Mouse (Mus musculus): Measurements from ENCODE around the gene Rasl11b.
A peak's percentile ranks its signal among the peaks of the same experiment; 100 is the strongest.

Gene Rasl11b

DNA sequence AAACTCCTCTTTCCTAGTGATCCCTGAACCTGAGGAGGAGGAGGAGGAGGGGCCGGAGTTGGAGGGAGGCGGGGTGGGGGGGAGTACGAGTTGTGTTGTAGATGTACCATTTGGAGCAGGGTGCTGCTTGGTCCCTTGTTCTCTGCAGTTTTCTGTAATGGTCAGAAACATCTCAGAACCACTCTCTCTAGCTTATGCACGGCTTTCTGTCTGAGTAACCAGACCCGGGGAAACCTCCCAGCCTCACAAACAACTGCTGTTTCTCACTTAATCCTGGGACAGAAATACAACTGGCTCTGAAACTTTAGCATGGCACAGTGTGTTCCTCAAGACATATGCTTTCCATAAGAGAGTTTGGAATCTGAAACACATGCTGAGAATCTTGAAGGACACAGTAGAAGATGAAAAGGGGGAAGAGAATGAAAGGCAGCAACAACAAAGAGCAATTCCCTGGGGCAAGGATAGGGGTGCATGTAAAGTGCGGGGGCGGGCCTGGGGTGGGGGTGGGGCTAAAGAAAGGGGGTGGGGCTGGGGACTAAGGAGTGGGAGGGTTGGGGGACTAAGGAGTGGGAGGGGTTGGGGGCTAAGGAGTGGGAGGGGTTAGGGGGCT is 19.5 kb downstream of the Rasl11b start:
- no peak for DNase-seq

DNA sequence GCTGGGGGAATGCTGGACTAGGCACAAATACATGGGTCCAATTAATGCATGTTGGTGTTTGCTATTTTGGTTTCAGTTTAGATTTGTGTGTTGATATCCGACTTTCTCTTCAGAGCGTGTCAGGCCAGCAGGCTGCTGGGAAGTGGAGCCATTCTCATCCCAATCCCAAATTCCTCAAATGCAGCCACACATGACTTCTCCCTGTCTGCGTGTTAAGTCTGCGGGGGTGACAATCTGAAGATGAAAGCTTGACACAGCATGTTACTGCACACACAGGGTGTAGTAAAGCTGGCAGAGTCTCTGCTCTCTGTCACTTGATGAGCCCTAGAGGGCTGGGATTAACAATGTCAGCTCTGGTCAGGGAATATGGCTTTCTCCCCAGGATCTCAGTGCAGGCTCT is 20.0 kb downstream of the Rasl11b start:
- DNase-seq, result no peak

DNA sequence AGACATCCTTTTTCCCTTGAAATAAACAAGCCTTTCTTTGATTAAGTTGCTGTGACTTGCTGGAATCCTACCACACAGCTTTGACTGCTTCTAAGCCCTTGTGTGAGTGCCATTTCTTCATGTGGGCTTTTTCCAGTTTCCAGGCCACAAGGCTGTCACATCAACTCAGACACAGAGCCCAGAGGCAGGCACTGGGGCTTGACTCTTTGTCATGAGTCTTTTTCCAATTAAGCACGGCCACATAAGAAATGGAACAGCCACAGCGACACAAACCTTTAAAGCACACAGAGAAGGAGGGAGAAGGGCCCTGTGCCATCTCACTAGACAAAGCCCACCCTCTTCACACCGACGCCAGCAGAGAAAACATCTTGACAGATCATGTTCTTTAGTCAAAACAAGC is 23.4 kb downstream of the Rasl11b start:
- DNase-seq, result no peak

DNA sequence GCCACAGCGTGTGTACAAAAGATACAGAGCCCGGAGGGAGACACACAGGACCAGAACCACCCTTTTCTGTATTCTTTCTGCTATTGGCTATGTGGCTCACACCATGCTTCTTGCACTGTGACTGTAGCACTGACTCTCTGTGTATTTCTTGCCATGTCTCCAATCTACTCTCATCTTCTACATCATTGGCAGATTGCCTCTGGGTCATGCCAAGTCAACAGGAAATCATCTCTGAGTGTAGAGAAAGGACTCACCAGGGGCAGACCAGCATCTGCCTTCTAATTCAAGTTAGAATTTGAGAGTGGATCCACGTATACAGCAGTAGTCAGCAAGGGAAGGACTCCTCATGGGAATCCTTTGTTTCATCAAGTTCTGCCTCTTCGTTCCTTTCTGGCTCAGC is 27.5 kb downstream of the Rasl11b start:
- DNase-seq, result no peak

DNA sequence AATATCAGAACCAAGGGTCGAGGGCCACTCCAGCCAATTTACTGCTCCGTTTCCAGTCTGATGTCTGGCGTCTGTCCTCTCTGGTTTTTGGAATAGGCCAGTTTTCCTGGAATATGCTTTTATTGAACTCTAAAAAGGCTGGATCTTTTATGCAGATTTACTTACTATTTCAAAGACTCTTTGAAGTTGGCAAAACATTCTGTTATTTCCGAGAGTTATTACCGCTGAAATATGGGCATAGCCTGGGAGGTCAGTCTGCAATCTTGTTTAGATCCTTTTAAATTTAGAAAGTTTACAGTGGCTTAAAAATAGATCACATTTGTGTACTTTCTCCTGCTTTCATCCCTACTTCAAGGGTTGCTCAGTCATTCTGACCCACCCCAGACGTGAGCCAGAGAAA is 29.4 kb downstream of the Rasl11b start:
- DNase-seq, result no peak

DNA sequence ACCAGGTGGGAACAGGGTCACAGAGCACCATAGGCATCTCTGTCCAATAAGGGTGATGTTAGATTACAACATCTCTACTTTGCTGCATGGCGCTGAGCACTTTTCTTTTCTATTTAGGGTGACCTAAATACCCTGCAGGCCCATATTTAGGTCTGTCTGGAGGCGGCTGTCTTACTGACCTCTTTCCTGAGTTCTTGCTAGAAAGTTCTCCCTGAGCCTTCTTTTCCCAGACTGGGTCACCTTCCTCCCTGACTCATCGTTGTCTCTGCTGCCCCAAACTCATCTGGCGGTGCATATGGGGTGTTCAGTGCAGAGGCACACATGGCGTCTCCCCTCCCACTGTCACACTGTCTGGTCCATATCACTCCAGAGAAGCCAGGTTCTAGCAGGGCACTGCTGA is 31.1 kb downstream of the Rasl11b start:
- DNase-seq, result no peak

DNA sequence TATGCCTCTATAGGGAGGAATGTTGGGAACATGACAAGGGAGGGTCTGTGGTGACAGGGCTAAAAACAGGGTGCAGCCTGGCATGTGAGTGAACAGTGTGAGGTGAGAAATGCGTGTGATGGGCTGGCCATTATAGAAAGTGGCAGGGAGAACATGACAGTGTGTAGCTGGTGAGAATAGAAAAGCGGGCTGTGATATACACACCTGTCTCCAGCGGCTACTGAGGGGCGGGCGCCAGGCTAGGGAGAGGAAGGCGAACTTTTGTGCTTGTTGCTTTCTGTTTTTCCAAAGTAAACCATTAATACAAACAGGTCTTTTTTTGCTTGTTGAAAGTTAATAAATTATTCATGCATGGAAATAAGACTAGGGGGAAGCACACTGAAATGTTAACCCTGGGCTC is 32.3 kb downstream of the Rasl11b start:
- peak; percentile 31 for DNase-seq

DNA sequence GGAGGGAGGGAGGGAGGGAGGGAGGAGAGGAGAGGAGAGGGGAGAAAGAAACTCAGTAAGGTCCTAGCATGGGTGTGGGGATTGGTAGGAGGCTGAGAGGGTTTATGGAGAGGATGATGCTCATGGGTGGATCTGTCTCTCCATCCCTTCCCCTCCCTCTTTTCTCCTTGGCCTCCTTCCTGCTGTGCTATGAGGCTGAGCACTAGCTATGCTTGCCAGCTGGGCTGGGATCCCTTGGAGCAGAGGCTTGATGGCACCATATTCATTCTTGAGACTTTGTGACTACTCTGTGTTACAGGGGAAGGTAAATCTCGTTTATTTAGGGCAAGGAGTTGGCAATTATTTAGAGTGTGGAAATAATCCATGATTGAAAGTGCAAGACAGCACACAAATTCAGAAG is 33.9 kb downstream of the Rasl11b start:
- no peak for DNase-seq

DNA sequence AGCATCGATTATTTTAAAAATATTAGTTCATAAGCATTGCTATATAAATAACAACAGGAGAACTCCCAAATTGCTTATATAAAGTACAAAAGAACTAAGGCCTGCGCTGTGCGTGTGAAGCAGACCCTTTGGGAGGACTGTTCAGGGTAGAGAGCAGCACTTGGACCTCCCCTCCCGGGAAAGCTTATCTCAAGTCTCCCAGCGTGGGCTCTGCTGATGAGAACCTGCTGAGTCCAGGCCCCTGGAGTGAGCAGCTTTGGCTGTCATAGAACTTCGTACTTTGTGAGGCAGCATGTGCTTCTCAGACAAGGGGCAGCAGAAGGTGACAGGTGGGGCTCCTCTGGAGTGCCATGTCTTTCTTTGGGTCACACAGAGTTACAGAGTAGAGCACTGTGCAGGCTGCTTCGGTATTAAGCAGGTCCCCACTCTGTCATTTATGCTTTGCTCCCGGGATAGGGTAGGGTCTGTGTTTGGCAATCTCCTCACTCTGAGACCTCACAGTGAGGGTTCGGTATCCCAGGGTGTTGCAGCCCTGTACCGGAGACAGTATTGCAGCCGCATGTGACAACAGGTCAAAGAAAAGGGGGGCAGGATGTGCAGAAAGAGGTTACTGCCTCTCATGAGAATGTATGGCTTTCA is 34.8 kb downstream of the Rasl11b start:
- DNase-seq, result no peak

DNA sequence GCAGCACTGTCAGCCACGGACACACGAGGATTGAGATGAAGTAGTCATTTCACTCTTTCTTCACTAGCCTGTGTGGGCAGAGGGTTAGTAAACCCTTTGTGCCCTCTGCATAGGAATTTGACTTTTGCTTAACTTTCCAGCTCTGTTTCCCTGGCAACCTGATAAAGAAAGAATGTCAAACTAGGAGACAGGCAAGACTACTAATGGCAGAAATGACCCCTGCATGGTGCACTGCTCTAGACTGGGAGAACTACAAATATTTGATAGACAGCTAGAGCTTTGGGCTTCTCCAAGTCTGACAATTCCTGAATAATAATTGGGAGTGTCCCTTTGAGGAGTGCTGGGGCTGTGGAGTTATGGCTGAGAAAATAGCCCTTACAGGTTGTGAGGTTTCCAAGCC is 35.4 kb downstream of the Rasl11b start:
- DNase-seq, result no peak

DNA sequence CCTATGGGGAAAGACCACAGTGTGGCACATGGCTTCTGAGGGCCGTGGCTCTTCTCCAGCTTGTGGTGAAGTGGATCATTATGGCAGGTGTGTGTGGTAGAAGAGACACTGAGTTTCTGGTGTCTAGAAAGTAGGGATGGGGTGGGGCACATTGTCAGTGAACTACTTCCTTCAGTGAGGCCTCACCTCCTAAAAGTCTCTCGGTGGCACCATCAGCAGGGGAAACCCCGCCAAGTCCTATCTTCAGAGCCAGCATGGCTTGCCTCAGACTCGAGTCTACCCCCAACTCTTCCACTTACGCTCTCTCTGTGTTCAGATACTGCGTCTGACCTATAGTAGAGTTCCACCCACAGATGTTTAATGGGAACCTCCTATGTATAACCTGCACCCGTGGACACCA is 38.7 kb downstream of the Rasl11b start:
- DNase-seq, result no peak

DNA sequence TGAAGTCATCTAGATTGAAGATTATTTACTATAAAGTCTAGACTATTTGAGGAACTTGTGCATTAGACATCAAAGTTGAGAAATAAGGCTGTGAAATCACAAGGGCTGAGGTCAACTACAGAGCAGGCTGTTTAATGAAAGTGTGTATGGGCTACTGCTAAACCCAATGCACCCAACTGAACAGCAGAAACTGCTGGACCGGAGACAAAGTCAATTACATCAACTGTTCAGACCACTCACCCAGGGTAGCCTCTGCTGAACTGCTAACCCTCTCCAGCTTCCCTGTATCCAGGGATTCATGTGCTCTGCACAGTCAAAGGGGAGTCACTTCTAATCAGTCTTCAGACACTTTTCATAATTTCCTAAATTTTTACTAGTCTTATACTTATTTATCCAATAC is 44.3 kb downstream of the Rasl11b start:
- DNase-seq, result no peak

DNA sequence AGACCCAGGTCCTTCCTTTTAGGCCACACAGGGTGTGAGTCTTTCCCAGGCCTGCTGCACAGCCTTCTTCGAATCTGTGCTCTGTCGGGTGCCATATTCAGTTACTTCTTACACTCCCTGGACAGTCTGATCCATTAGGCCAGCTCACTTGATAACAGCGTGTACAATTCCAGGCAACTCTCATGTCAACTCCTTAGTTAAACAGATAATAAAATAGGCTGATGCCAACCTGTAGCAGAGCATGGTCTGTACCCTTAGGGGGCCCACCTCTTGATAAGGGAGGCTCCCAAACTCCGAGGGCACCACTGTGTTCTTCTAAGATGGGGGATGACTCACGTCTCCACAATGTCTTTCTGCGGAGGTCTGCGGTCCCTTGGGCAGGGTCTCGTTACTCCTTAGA is 45.2 kb downstream of the Rasl11b start:
- no peak for DNase-seq

DNA sequence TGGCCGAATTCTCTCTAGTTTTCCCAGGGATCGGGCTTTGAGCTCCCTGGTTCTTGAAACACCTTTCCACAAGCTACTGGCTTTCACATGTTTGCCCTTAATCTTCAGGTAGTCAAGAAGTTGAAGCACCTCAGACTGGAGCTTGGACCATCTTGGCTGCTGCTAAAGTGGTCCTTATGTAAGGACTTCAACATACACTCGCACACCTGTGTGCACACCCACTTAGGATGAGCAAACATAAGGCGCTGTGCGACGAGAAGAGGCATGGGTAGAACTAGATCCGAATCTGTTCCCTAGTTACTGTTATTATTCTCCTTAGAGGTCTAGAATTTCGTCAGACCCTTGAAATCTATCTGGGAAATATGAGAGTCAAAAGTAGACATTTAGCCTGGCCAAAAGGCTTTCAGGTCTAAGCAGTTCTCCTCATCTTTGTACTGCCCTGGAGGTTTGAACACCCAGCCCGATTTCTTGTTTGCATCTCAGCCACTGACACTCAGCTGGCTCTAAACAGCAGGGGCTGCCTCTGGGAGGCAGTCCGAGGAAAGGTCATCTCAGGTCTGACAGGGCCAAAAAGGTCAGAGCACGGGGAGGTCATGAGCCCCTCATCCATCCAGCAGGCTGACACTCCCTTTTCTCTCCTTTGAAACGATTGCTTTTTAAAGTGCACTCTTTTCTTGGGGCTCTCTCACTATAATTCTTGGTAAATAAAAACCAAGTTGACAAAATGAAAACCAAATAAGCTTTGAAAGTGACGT is 46.0 kb downstream of the Rasl11b start:
- DNase-seq, result no peak

DNA sequence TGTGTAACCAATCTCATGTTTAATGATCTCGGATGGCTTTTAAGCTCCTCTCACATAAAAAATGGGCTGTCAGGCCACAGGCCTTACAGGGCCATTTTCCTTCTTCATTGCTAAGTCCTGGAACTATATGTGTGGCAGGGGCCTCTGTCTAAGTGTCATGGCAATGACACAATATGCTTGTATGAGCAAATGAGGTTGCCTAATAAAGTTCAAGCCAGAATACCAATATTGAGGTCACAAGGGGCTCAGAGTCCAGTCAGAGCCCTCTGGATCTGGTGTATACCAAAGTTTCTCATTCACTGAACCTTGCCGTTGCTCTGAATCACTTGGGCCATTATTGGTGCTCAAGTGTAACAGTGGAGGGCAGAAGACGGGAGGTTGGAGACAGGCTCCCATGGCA is 47.6 kb downstream of the Rasl11b start:
- DNase-seq, result no peak

DNA sequence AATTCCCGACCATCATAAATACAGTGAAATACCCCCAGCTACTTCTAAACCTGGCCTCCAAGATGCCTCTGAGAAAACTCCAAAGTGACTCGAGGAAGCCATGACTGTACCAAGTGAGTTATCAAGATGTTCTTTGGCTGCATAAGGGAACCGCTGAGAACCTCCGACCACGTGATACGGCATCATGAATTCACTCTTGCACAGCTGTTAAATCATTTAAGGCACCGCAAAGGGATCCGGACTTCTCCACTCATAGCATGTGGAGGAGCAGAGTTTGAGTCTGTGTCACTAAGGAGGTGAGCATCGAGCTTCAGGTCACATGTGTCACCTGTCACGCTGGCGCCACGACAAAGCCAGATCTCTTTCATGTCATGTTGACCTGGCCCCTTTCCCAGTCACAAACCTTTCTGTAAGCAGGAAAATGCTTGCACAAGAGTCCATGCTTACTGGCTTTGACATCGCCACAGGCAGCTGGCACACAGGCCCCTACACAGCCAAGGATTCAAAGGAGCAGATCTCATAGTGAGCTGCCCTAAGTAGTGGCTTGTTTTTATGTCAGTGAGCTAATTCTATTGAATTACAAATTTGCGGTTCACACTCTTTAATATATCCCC is 49.4 kb downstream of the Rasl11b start:
- DNase-seq, result no peak

DNA sequence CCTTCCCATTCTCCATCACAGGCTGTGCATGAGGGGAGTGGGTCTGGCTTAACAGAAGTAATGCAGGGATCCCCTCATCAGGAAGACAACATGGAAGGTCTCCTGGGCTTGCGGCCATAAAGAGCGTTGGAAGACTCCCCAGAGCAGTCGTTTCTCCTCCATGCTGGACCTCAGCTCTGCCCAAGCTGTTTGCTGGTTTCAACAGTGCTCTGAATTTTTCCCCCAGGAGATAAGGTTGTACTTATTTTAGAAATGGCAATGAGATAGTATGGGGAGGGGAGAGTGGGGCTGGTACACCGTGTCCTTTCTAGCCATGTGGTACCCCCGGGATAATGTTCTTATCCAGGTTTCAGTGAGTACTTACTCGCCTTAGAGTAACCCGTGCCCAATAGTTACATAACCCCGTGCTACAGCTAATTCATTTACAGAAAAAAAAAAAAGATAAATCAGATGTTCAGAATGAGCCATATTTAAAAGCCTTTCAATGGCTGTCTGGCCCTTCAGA is 50.6 kb downstream of the Rasl11b start:
- DNase-seq, result no peak

DNA sequence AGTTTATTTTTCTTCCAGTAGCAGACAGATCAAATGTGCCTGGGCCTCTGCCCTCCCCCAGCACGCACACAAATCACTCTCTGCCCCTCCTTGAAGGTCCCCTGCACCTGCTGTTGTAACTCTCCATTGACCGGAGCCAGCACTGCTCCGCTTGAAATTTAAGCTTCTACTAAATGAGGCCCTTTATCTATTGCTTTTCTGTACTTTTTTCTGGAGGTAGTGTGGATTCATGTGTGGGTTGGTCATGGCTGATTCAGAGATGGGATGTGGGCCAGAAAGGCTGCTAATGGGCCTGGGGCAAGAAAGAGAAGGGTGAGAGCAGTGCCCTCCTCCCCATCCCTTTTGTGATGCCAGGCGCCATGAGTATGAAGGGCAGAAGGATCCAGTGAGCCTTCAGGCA is 51.4 kb downstream of the Rasl11b start:
- DNase-seq, result no peak

DNA sequence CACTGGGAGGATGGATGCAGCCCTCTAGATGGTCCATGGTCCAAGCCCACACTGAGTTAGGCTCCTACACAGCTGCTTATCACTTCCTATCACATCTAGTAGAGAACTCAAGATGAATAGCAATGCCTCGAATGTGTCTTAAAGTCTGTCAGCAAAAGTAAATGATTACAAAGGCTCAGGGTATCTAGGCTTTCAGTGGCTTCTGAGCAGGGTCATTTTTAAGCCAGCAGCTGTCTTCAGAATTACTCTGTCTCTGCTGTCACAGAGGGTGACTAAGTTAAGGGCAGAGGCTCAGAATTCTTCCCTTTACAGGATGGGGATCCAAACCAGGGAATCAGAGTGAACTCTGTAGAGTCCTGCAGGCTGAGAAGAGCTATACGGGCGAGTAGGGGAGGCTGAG is 51.9 kb downstream of the Rasl11b start:
- DNase-seq, result no peak

All from kidney, postnatal 14 days (tissue).